Mouse (Mus musculus): ENCODE data around the gene Rasgrf1. TPM values are rescaled to one million over a fixed set of nuclear protein-coding genes. Genes with fewer than 3 reads are reported as not detected.

Rasgrf1 gene
- polyA plus RNA-seq, 1 experiment: 168 TPM

DNA sequence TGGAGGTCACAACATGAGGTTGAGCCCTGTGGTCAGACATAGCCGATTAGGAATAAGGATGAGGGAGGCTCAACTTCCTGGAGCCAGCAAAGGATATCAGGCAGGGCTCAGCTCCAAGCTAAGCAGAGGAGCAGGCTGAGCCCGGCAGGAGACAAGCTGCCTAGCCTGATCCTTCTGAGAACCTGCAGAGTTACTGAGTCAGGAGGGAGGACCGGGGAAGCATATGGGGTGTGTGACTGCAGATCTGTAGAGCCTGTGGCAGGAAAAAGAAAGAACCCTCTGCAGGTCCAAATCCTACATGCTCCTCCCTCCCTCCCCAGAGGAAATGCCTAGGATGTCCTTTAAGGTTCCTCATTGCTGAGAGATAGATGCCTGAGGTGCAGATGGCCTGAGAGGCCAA lies 62.6 kb downstream of the Rasgrf1 start:
- Histone ChIP-seq H3K4me3 (replicated peaks; ENCODE audit: insufficient read depth, low read depth, low read length) (no peak overlapping the region), H3K27ac (ENCODE audit: insufficient read depth, low read length) (no peak overlapping the region), H3K4me1 (ENCODE audit: control insufficient read depth, insufficient read depth, low read length) (peaks cover 22% of the 10 kb centered on the region), H3K27me3 (ENCODE audit: control insufficient read depth, insufficient read depth, low read length) (no peaks in the 10 kb centered on the region; the same call in 1 of the 2 replicates)
- TF ChIP-seq CTCF (IDR thresholded peaks at IDR 0.05; ENCODE audit: borderline replicate concordance, insufficient read depth, low read depth, low read length): no peak
- no peak for TF ChIP-seq POLR2A (IDR thresholded peaks at IDR 0.05; ENCODE audit: borderline replicate concordance, insufficient read depth, low read length)
- 11% methylated on average over 3 of the region's 3 CpGs for WGBS
- DNase-seq: peak; percentile 47 to 61

GRCm38 (mm10) chr9:89973856-89974255 lies 64.1 kb downstream of the Rasgrf1 start:
- no peak overlapping the region; the same call in 1 of the 2 replicates for H3K27ac ChIP-seq (ENCODE audit: insufficient read depth, low read length)
- H3K4me1 ChIP-seq (ENCODE audit: control insufficient read depth, insufficient read depth, low read length): peaks cover 25% of the 10 kb centered on the region
- H3K4me3 ChIP-seq (replicated peaks; ENCODE audit: insufficient read depth, low read depth, low read length): no peak overlapping the region
- TF ChIP-seq POLR2A (IDR thresholded peaks at IDR 0.05; ENCODE audit: borderline replicate concordance, insufficient read depth, low read length) (no peak), CTCF (IDR thresholded peaks at IDR 0.05; ENCODE audit: borderline replicate concordance, insufficient read depth, low read depth, low read length) (no peak)
- peak; percentile 29 to 38 for DNase-seq
- H3K27me3 ChIP-seq (ENCODE audit: control insufficient read depth, insufficient read depth, low read length): no peaks in the 10 kb centered on the region
- WGBS: 12% methylated on average over 5 of the region's 5 CpGs

DNA sequence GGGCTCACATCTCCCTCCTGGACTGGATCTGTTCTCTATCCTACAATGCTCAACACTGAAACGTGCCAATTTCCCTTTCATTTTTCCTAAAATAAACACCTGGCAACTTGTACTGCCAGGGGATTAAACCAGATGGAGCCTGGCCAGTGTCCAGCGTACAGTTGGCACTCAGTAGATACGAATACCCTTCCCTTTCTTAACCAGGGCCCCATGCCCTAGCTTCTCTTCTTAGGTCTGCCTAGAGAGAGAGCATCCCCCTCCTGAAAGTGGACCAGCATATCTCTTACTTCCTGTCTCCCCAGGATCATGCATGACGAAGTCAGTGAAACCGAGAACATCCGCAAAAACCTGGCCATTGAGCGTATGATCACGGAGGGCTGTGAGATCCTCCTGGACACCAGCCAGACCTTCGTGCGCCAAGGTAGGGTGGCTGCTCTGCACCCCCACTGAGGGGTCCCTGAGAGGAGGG lies 64.8 kb downstream of the Rasgrf1 start:
- no peak overlapping the region for H3K4me3 ChIP-seq (replicated peaks; ENCODE audit: insufficient read depth, low read depth, low read length)
- no peak overlapping the region for H3K27ac ChIP-seq (ENCODE audit: insufficient read depth, low read length)
- DNase-seq: peak; percentile 64 to 65
- no peak for TF ChIP-seq CTCF (IDR thresholded peaks at IDR 0.05; ENCODE audit: borderline replicate concordance, insufficient read depth, low read depth, low read length)
- no peak for TF ChIP-seq POLR2A (IDR thresholded peaks at IDR 0.05; ENCODE audit: borderline replicate concordance, insufficient read depth, low read length)
- H3K4me1 ChIP-seq (ENCODE audit: control insufficient read depth, insufficient read depth, low read length): peaks cover 25% of the 10 kb centered on the region
- H3K27me3 ChIP-seq (ENCODE audit: control insufficient read depth, insufficient read depth, low read length): no peaks in the 10 kb centered on the region
- 8% methylated on average over 10 of the region's 10 CpGs for WGBS

DNA sequence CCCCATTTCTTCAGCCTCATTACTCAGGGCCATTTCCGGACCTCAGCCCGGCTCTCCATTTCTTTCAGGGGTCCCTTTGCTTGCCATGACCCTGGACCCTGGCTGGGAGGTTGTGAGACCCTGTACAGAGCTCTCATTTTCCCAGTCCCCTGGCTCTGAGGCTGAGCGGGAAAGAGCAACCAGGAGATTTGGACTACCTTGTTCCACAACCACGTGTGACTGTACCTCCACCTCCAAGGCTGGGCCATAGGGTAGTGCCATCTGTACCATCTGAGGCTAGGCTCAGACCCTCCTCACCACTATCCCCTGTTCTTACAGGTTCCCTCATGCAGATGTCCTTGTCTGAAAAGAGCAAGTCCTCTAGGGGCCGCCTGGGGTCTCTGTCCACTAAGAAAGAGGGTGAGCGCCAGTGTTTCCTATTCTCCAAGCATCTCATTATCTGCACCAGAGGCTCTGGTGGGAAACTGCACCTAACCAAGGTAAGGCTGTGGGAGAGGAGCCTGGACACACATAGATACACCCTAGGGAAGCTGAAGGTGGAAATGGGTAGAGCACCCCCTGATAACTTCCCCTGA lies 66.7 kb downstream of the Rasgrf1 start:
- Histone ChIP-seq H3K27ac (ENCODE audit: insufficient read depth, low read length) (no peak overlapping the region), H3K27me3 (ENCODE audit: control insufficient read depth, insufficient read depth, low read length) (no peaks in the 10 kb centered on the region), H3K4me3 (replicated peaks; ENCODE audit: insufficient read depth, low read depth, low read length) (no peak overlapping the region), H3K4me1 (ENCODE audit: control insufficient read depth, insufficient read depth, low read length) (peaks cover 21% of the 10 kb centered on the region)
- peak in 1 of 2 experiments; percentile 10 for DNase-seq
- TF ChIP-seq POLR2A (IDR thresholded peaks at IDR 0.05; ENCODE audit: borderline replicate concordance, insufficient read depth, low read length): no peak
- TF ChIP-seq CTCF (IDR thresholded peaks at IDR 0.05; ENCODE audit: borderline replicate concordance, insufficient read depth, low read depth, low read length): no peak
- WGBS: 93% methylated on average over 6 of the region's 6 CpGs

DNA sequence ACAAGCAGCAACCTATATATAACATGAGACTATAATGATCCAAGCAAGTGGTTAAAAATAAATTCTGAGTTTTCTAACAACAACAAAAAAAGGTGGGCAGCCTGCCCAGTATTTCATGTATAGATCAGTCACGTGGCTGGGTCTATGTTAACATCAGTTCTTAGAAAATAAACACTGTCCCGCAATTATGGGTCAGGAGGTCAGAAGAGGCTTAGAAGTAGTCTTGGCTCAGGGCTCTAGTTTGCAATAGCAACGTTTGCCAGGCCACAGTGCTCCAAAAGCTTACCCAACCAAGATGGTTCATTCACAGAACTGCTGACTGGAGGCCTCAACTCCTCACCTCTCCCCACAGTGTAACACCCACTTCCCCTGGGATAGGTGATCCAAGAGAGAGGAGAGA lies 69.5 kb downstream of the Rasgrf1 start:
- 45% methylated on average over 3 of the region's 3 CpGs for WGBS
- TF ChIP-seq POLR2A (IDR thresholded peaks at IDR 0.05; ENCODE audit: borderline replicate concordance, insufficient read depth, low read length): no peak
- no peak for TF ChIP-seq CTCF (IDR thresholded peaks at IDR 0.05; ENCODE audit: borderline replicate concordance, insufficient read depth, low read depth, low read length)
- no peak overlapping the region for H3K27ac ChIP-seq (ENCODE audit: insufficient read depth, low read length)
- peaks cover 8% of the 10 kb centered on the region for H3K4me1 ChIP-seq (ENCODE audit: control insufficient read depth, insufficient read depth, low read length)
- DNase-seq: peak in 1 of 2 experiments; percentile 4
- no peaks in the 10 kb centered on the region for H3K27me3 ChIP-seq (ENCODE audit: control insufficient read depth, insufficient read depth, low read length)
- H3K4me3 ChIP-seq (replicated peaks; ENCODE audit: insufficient read depth, low read depth, low read length): no peak overlapping the region

- Histone ChIP-seq H3K4me3 (replicated peaks; ENCODE audit: insufficient read depth, low read depth, low read length) (no peak overlapping the region), H3K27ac (ENCODE audit: insufficient read depth, low read length) (no peak overlapping the region), H3K4me1 (ENCODE audit: control insufficient read depth, insufficient read depth, low read length) (0 out of 2 replicates have a peak, but pooled peaks cover 3% of the 10 kb centered on the region), H3K27me3 (ENCODE audit: control insufficient read depth, insufficient read depth, low read length) (no peaks in the 10 kb centered on the region)
- DNase-seq: peak in 1 of 2 experiments; percentile 2
- WGBS: 46% methylated on average over 1 of the region's 1 CpGs
- TF ChIP-seq POLR2A (IDR thresholded peaks at IDR 0.05; ENCODE audit: borderline replicate concordance, insufficient read depth, low read length) (no peak), CTCF (IDR thresholded peaks at IDR 0.05; ENCODE audit: borderline replicate concordance, insufficient read depth, low read depth, low read length) (no peak)
Observed at GRCm38 (mm10) chr9:89982256-89982655, 72.5 kb downstream of the Rasgrf1 start.

DNA sequence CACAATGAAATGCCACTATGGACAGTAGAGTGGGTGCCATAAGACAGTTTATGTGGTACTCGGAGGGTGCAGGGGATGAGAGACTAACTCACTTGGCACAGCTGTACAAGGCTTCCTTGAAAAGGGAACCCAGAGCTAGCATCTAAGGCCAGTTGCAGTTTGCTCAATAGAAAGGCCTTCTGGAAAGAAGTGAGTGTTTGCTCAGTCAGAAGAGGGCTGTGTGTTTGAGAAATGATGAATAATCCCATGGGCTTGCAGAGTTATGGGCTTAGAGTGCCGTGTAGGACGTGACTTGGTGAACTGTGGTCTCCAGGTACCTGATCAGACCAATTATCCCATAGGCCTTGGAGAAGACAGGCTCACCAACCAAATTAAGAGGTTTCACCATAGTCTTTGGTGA lies 78.3 kb downstream of the Rasgrf1 start:
- no peak for TF ChIP-seq CTCF (IDR thresholded peaks at IDR 0.05; ENCODE audit: borderline replicate concordance, insufficient read depth, low read depth, low read length)
- no peak for TF ChIP-seq POLR2A (IDR thresholded peaks at IDR 0.05; ENCODE audit: borderline replicate concordance, insufficient read depth, low read length)
- Histone ChIP-seq H3K27me3 (ENCODE audit: control insufficient read depth, insufficient read depth, low read length) (no peaks in the 10 kb centered on the region), H3K4me1 (ENCODE audit: control insufficient read depth, insufficient read depth, low read length) (no peaks in the 10 kb centered on the region), H3K4me3 (replicated peaks; ENCODE audit: insufficient read depth, low read depth, low read length) (no peak overlapping the region), H3K27ac (ENCODE audit: insufficient read depth, low read length) (no peak overlapping the region)
- WGBS: 84% methylated on average over 3 of the region's 3 CpGs
- no peak for DNase-seq

DNA sequence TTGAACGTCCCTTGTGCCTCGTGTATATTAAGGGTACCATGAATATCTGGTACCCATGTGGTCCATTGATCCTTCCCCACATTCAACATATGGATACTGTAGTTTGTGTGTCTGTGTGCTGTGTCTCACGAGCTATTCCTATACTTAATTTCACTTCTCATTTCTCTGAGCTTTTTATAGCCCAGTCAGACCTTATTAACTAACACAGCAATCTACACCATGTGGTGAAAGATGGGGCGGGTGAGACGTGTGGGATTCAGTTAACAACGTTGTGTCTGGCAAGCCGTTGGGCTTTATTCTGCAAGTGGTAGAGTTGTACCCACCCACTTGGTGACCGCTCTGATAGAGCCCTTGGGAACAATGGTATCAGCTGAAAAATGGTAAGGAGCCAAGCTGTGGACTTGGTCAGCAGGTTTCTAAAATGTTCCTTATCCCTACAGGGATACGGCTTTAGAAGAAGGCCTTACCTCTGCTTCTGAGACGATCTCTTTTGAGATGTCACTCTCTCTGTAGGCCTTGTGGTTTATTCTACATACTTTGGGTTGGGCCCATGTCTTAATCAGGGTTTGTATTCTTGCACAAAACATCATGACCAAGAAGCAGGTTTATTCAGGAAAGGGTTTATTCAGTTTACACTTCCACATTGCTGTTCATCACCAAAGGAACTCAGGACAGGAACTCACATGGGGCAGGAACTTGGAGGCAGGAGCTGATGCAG lies 79.3 kb downstream of the Rasgrf1 start:
- DNase-seq: no peak
- no peak overlapping the region for H3K27ac ChIP-seq (ENCODE audit: insufficient read depth, low read length)
- no peak overlapping the region for H3K4me3 ChIP-seq (replicated peaks; ENCODE audit: insufficient read depth, low read depth, low read length)
- H3K27me3 ChIP-seq (ENCODE audit: control insufficient read depth, insufficient read depth, low read length): no peaks in the 10 kb centered on the region
- no peaks in the 10 kb centered on the region for H3K4me1 ChIP-seq (ENCODE audit: control insufficient read depth, insufficient read depth, low read length)
- no peak for TF ChIP-seq POLR2A (IDR thresholded peaks at IDR 0.05; ENCODE audit: borderline replicate concordance, insufficient read depth, low read length)
- no peak for TF ChIP-seq CTCF (IDR thresholded peaks at IDR 0.05; ENCODE audit: borderline replicate concordance, insufficient read depth, low read depth, low read length)
- whole genome bisulfite sequencing: 92% methylated on average over 10 of the region's 10 CpGs

Measured in cerebellum, adult 2 months (tissue).